Mouse (Mus musculus) stomach, postnatal 0 days (tissue): ENCODE measurements around the gene Atp6v0e.

Experiments
- CTCF ChIP-seq: IDR thresholded peaks from 2 replicates; pipeline ENCODE4 v1.5.1; 2016; ENCODE audit warnings: antibody characterized with exemption, low read depth, mild to moderate bottlenecking, moderate library complexity
- EP300 ChIP-seq: optimal IDR thresholded peaks from 2 replicates; pipeline ENCODE3; 2016; ENCODE audit warnings: antibody characterized with exemption

- no peak for TF ChIP-seq EP300
- no peak for TF ChIP-seq CTCF
These were observed 15.7 kb upstream of the Atp6v0e start for GRCm38 (mm10) chr17:26647283-26647682.
